Mouse (Mus musculus): ENCODE measurements around the gene Cgnl1. TPM values are rescaled to one million over a fixed set of nuclear protein-coding genes. Genes with fewer than 3 reads are reported as not detected.

Cgnl1 gene
- polyA plus RNA-seq, 1 experiment from 2014 or later, result 30.9 TPM

GRCm38 (mm10) chr9:71646115-71646514, 125.3 kb downstream of the Cgnl1 start:
- ATAC-seq (ENCODE audit: low FRiP score, low TSS enrichment), result peak; percentile 51; the same call in 1 of the 2 replicates
- 34% methylated on average over 6 of the region's 6 CpGs for WGBS
- H3K9me3 ChIP-seq (ENCODE audit: low read length), result no peaks in the 10 kb centered on the region; the same call in 1 of the 2 replicates

GRCm38 (mm10) chr9:71643611-71644010, 127.8 kb downstream of the Cgnl1 start:
- Histone ChIP-seq H3K4me1 (ENCODE audit: insufficient read depth, low read length) (peaks cover 4% of the 10 kb centered on the region; the same call in 1 of the 2 replicates), H3K27me3 (ENCODE audit: insufficient read depth, low read length) (no peaks in the 10 kb centered on the region), H3K4me3 (ENCODE audit: low read length) (no peak overlapping the region), H3K9ac (replicated peaks; ENCODE audit: low read length) (no peak overlapping the region), H3K9me3 (ENCODE audit: low read length) (no peaks in the 10 kb centered on the region; the same call in 1 of the 2 replicates), H3K36me3 (ENCODE audit: insufficient read depth, low read length) (peaks cover 9% of the 10 kb centered on the region), H3K4me2 (replicated peaks; ENCODE audit: low read depth, low read length) (no peak overlapping the region), H3K27ac (ENCODE audit: low read length) (no peak overlapping the region)
- 96% methylated on average over 4 of the region's 4 CpGs for WGBS
- ATAC-seq (ENCODE audit: low FRiP score, low TSS enrichment), result no peak

More at GRCm38 (mm10) chr9:71646115-71646514, 125.3 kb downstream of the Cgnl1 start:
- H3K4me1 ChIP-seq (ENCODE audit: insufficient read depth, low read length), result no peaks in the 10 kb centered on the region
- peaks cover 26% of the 10 kb centered on the region for H3K36me3 ChIP-seq (ENCODE audit: insufficient read depth, low read length)
- no peak overlapping the region for H3K4me2 ChIP-seq (replicated peaks; ENCODE audit: low read depth, low read length)
- no peak overlapping the region for H3K9ac ChIP-seq (replicated peaks; ENCODE audit: low read length)
- no peak overlapping the region for H3K4me3 ChIP-seq (ENCODE audit: low read length)
- H3K27ac ChIP-seq (ENCODE audit: low read length), result no peak overlapping the region
- H3K27me3 ChIP-seq (ENCODE audit: insufficient read depth, low read length), result no peaks in the 10 kb centered on the region

GRCm38 (mm10) chr9:71642270-71642669, 129.1 kb downstream of the Cgnl1 start:
- no peak overlapping the region for H3K9ac ChIP-seq (replicated peaks; ENCODE audit: low read length)
- H3K27ac ChIP-seq (ENCODE audit: low read length), result no peak overlapping the region
- ATAC-seq (ENCODE audit: low FRiP score, low TSS enrichment), result no peak
- H3K36me3 ChIP-seq (ENCODE audit: insufficient read depth, low read length), result peaks cover 9% of the 10 kb centered on the region
- WGBS, result 90% methylated on average over 3 of the region's 3 CpGs
- no peaks in the 10 kb centered on the region for H3K27me3 ChIP-seq (ENCODE audit: insufficient read depth, low read length)
- H3K4me2 ChIP-seq (replicated peaks; ENCODE audit: low read depth, low read length), result no peak overlapping the region
- H3K4me1 ChIP-seq (ENCODE audit: insufficient read depth, low read length), result peaks cover 6% of the 10 kb centered on the region; the same call in 1 of the 2 replicates
- H3K4me3 ChIP-seq (ENCODE audit: low read length), result no peak overlapping the region
- H3K9me3 ChIP-seq (ENCODE audit: low read length), result no peaks in the 10 kb centered on the region; the same call in 1 of the 2 replicates

- H3K27ac ChIP-seq (ENCODE audit: low read length), result peak overlapping the region; percentile 76
- H3K27me3 ChIP-seq (ENCODE audit: insufficient read depth, low read length), result no peaks in the 10 kb centered on the region
- no peak overlapping the region for H3K4me2 ChIP-seq (replicated peaks; ENCODE audit: low read depth, low read length)
- H3K9me3 ChIP-seq (ENCODE audit: low read length), result no peaks in the 10 kb centered on the region; the same call in 1 of the 2 replicates
- 70% methylated on average over 4 of the region's 4 CpGs for WGBS
- peaks cover 9% of the 10 kb centered on the region for H3K36me3 ChIP-seq (ENCODE audit: insufficient read depth, low read length)
- peaks cover 17% of the 10 kb centered on the region; the same call in 1 of the 2 replicates for H3K4me1 ChIP-seq (ENCODE audit: insufficient read depth, low read length)
- no peak for ATAC-seq (ENCODE audit: low FRiP score, low TSS enrichment)
- no peak overlapping the region for H3K4me3 ChIP-seq (ENCODE audit: low read length)
- H3K9ac ChIP-seq (replicated peaks; ENCODE audit: low read length), result no peak overlapping the region
Observed at GRCm38 (mm10) chr9:71640361-71640927, 131.0 kb downstream of the Cgnl1 start.

GRCm38 (mm10) chr9:71638198-71638597, 133.2 kb downstream of the Cgnl1 start:
- 70% methylated on average over 11 of the region's 11 CpGs for WGBS
- ATAC-seq (ENCODE audit: low FRiP score, low TSS enrichment), result no peak

GRCm38 (mm10) chr9:71636854-71637253, 134.5 kb downstream of the Cgnl1 start:
- peaks cover 17% of the 10 kb centered on the region; the same call in 1 of the 2 replicates for H3K4me1 ChIP-seq (ENCODE audit: insufficient read depth, low read length)
- no peak for ATAC-seq (ENCODE audit: low FRiP score, low TSS enrichment)
- peak overlapping the region; percentile 43; the same call in 1 of the 2 replicates for H3K27ac ChIP-seq (ENCODE audit: low read length)
- peaks cover 10% of the 10 kb centered on the region for H3K36me3 ChIP-seq (ENCODE audit: insufficient read depth, low read length)
- 100% methylated on average over 1 of the region's 1 CpGs for WGBS
- H3K27me3 ChIP-seq (ENCODE audit: insufficient read depth, low read length), result no peaks in the 10 kb centered on the region
- H3K9ac ChIP-seq (replicated peaks; ENCODE audit: low read length), result no peak overlapping the region
- H3K4me3 ChIP-seq (ENCODE audit: low read length), result no peak overlapping the region
- no peak overlapping the region for H3K4me2 ChIP-seq (replicated peaks; ENCODE audit: low read depth, low read length)
- H3K9me3 ChIP-seq (ENCODE audit: low read length), result no peaks in the 10 kb centered on the region

More at GRCm38 (mm10) chr9:71638198-71638597, 133.2 kb downstream of the Cgnl1 start:
- no peaks in the 10 kb centered on the region for H3K27me3 ChIP-seq (ENCODE audit: insufficient read depth, low read length)
- H3K9me3 ChIP-seq (ENCODE audit: low read length), result no peaks in the 10 kb centered on the region; the same call in 1 of the 2 replicates
- no peak overlapping the region for H3K9ac ChIP-seq (replicated peaks; ENCODE audit: low read length)
- H3K4me3 ChIP-seq (ENCODE audit: low read length), result no peak overlapping the region
- H3K4me2 ChIP-seq (replicated peaks; ENCODE audit: low read depth, low read length), result no peak overlapping the region
- no peak overlapping the region for H3K27ac ChIP-seq (ENCODE audit: low read length)
- peaks cover 17% of the 10 kb centered on the region; the same call in 1 of the 2 replicates for H3K4me1 ChIP-seq (ENCODE audit: insufficient read depth, low read length)
- peaks cover 11% of the 10 kb centered on the region for H3K36me3 ChIP-seq (ENCODE audit: insufficient read depth, low read length)

GRCm38 (mm10) chr9:71635627-71636026, 135.8 kb downstream of the Cgnl1 start:
- H3K27ac ChIP-seq (ENCODE audit: low read length), result peak overlapping the region; percentile 43
- 61% methylated on average over 1 of the region's 1 CpGs for WGBS

GRCm38 (mm10) chr9:71634916-71635315, 136.5 kb downstream of the Cgnl1 start:
- 80% methylated on average over 2 of the region's 2 CpGs for WGBS
- 0 out of 2 replicates have a peak, but pooled peaks have one; percentile 31 for ATAC-seq (ENCODE audit: low FRiP score, low TSS enrichment)
- H3K9me3 ChIP-seq (ENCODE audit: low read length), result no peaks in the 10 kb centered on the region
- peaks cover 19% of the 10 kb centered on the region for H3K36me3 ChIP-seq (ENCODE audit: insufficient read depth, low read length)
- no peak overlapping the region for H3K9ac ChIP-seq (replicated peaks; ENCODE audit: low read length)
- H3K4me1 ChIP-seq (ENCODE audit: insufficient read depth, low read length), result peaks cover 17% of the 10 kb centered on the region; the same call in 1 of the 2 replicates
- no peaks in the 10 kb centered on the region for H3K27me3 ChIP-seq (ENCODE audit: insufficient read depth, low read length)
- no peak overlapping the region for H3K4me2 ChIP-seq (replicated peaks; ENCODE audit: low read depth, low read length)
- H3K27ac ChIP-seq (ENCODE audit: low read length), result peak overlapping the region; percentile 43
- H3K4me3 ChIP-seq (ENCODE audit: low read length), result no peak overlapping the region

More at GRCm38 (mm10) chr9:71635627-71636026, 135.8 kb downstream of the Cgnl1 start:
- Histone ChIP-seq H3K36me3 (ENCODE audit: insufficient read depth, low read length) (peaks cover 19% of the 10 kb centered on the region), H3K4me3 (ENCODE audit: low read length) (no peak overlapping the region), H3K9ac (replicated peaks; ENCODE audit: low read length) (no peak overlapping the region), H3K4me1 (ENCODE audit: insufficient read depth, low read length) (peaks cover 17% of the 10 kb centered on the region; the same call in 1 of the 2 replicates), H3K27me3 (ENCODE audit: insufficient read depth, low read length) (no peaks in the 10 kb centered on the region), H3K9me3 (ENCODE audit: low read length) (no peaks in the 10 kb centered on the region), H3K4me2 (replicated peaks; ENCODE audit: low read depth, low read length) (no peak overlapping the region)
- no peak for ATAC-seq (ENCODE audit: low FRiP score, low TSS enrichment)

- Histone ChIP-seq H3K4me1 (ENCODE audit: insufficient read depth, low read length) (peaks cover 14% of the 10 kb centered on the region; the same call in 1 of the 2 replicates), H3K27me3 (ENCODE audit: insufficient read depth, low read length) (no peaks in the 10 kb centered on the region), H3K4me3 (ENCODE audit: low read length) (no peak overlapping the region), H3K4me2 (replicated peaks; ENCODE audit: low read depth, low read length) (no peak overlapping the region), H3K36me3 (ENCODE audit: insufficient read depth, low read length) (peaks cover 15% of the 10 kb centered on the region), H3K9ac (replicated peaks; ENCODE audit: low read length) (no peak overlapping the region), H3K9me3 (ENCODE audit: low read length) (no peaks in the 10 kb centered on the region), H3K27ac (ENCODE audit: low read length) (no peak overlapping the region)
- ATAC-seq (ENCODE audit: low FRiP score, low TSS enrichment), result no peak
- 56% methylated on average over 6 of the region's 6 CpGs for WGBS
Observed at GRCm38 (mm10) chr9:71628921-71629320, 142.5 kb downstream of the Cgnl1 start.

GRCm38 (mm10) chr9:71628286-71628685, 143.1 kb downstream of the Cgnl1 start:
- Histone ChIP-seq H3K9ac (replicated peaks; ENCODE audit: low read length) (no peak overlapping the region), H3K9me3 (ENCODE audit: low read length) (no peaks in the 10 kb centered on the region), H3K4me3 (ENCODE audit: low read length) (no peak overlapping the region), H3K27me3 (ENCODE audit: insufficient read depth, low read length) (no peaks in the 10 kb centered on the region), H3K36me3 (ENCODE audit: insufficient read depth, low read length) (peaks cover 15% of the 10 kb centered on the region), H3K4me2 (replicated peaks; ENCODE audit: low read depth, low read length) (no peak overlapping the region), H3K4me1 (ENCODE audit: insufficient read depth, low read length) (peaks cover 19% of the 10 kb centered on the region), H3K27ac (ENCODE audit: low read length) (no peak overlapping the region)
- 77% methylated on average over 6 of the region's 6 CpGs for WGBS
- no peak for ATAC-seq (ENCODE audit: low FRiP score, low TSS enrichment)

Measured in kidney, embryonic 16.5 days (tissue).